In the genomic region with DNA sequence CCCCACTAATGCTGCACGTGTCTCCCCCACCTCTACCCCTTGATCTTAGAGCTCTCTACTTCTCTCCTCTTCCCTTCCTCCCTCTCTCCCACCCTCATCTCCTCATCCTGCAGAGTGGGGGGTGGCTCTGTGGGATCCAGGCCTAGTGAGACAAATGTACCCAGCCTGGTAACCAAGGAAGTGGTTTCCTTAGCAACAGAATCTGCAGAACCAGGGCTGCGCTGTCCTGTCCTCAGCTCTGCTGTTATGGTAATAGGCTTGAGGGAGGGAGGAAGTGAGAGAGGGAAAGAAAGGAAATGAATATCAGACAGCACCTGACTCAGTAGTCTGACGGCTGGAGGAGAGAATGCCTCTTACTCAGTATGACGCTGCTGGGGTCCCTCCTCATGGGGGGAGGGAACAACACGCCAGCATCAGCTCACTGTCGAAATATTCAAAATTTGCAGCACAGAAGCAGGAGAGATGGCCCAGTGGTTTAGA, we compare ENCODE assay signal across 9 mouse cellular contexts. TPM values are rescaled to one million over a fixed set of nuclear protein-coding genes. Genes with fewer than 3 reads are reported as not detected.
DNase-seq lines count a peak whose midpoint lies in the region; ATAC-seq lines count a peak whose summit lies in the region.
"Had no signal": no experiment of that assay in that cellular context is flagged by ENCODE, and none has a peak within 500 bp of the region (broad histone marks: within the 10 kb centered on the region; RNA-seq: fewer than 3 reads in every experiment).

No protein-coding gene starts in this region.

- 0 out of 2 replicates have a peak, but pooled peaks cover 3% of the 10 kb centered on the region for H3K27me3 ChIP-seq in heart, embryonic 16.5 days (ENCODE audit: control insufficient read depth, insufficient read depth, low read length)
- H3K27me3 ChIP-seq in forebrain, embryonic 11.5 days (ENCODE audit: control insufficient read depth, insufficient read depth, low read length) = no peaks in the 10 kb centered on the region
- H3K27me3 ChIP-seq in liver, embryonic 12.5 days (replicated peaks) = peaks cover 4% of the 10 kb centered on the region; the same call in 1 of the 2 replicates
- H3K27me3 ChIP-seq: limb, embryonic 13.5 days had no signal

- WGBS in heart, embryonic 16.5 days = 14% methylated on average over 6 of the region's 6 CpGs
- WGBS in forebrain, embryonic 11.5 days = 20% methylated on average over 6 of the region's 6 CpGs
- 9% methylated on average over 6 of the region's 6 CpGs for WGBS in liver, embryonic 12.5 days (ENCODE audit: insufficient replicate concordance)

- DNase-seq in heart, postnatal 25 days (ENCODE audit: low spot score) = no peak
- DNase-seq in forebrain, embryonic 11.5 days (ENCODE audit: low spot score) = no peak
- DNase-seq in layer of hippocampus, adult 8-10 months (ENCODE audit: low spot score in 2 of 2) = peak; percentile 85 to 90
- DNase-seq in ovary, postnatal 36 days (ENCODE audit: low spot score) = no peak
- DNase-seq in kidney, adult 8-10 months = no peak

- intact Hi-C loops in heart, postnatal 25 days (cut with DNase I) = no loop called here

- H3K27ac ChIP-seq in heart, embryonic 16.5 days (ENCODE audit: low read length) = no peak overlapping the region
- peak overlapping the region; percentile 48 for H3K27ac ChIP-seq in forebrain, embryonic 11.5 days (ENCODE audit: low read depth, low read length)
- no peak overlapping the region for H3K27ac ChIP-seq in liver, embryonic 12.5 days
- H3K27ac ChIP-seq: limb, embryonic 13.5 days had no signal

- peak; percentile 39; the same call in 1 of the 2 replicates for ATAC-seq in heart, embryonic 16.5 days (replicated peaks; ENCODE audit: extremely low read depth, insufficient read depth, low FRiP score)
- ATAC-seq in forebrain, embryonic 11.5 days (replicated peaks; ENCODE audit: low FRiP score) = peak; percentile 84
- ATAC-seq in monocyte, adult 5-6 weeks (replicated peaks; ENCODE audit: insufficient number of reproducible peaks, low FRiP score, low TSS enrichment, poor library complexity, severe bottlenecking) = peak; percentile 52
- ATAC-seq in liver, embryonic 12.5 days = no peak

- H3K4me1 ChIP-seq in heart, embryonic 16.5 days (ENCODE audit: control insufficient read depth, insufficient read depth, low read length) = no peaks in the 10 kb centered on the region
- peaks cover 5% of the 10 kb centered on the region; the same call in 1 of the 2 replicates for H3K4me1 ChIP-seq in forebrain, embryonic 11.5 days (replicated peaks; ENCODE audit: control insufficient read depth, insufficient read depth, low read length)
- no peaks in the 10 kb centered on the region for H3K4me1 ChIP-seq in liver, embryonic 12.5 days

- H3K4me3 ChIP-seq in heart, embryonic 16.5 days (ENCODE audit: low read length) = no peak overlapping the region
- no peak overlapping the region for H3K4me3 ChIP-seq in forebrain, embryonic 11.5 days (ENCODE audit: low read depth, low read length)
- no peak overlapping the region for H3K4me3 ChIP-seq in liver, embryonic 12.5 days
- H3K4me3 ChIP-seq: limb, embryonic 13.5 days had no signal

- no peaks in the 10 kb centered on the region for H3K9me3 ChIP-seq in heart, embryonic 16.5 days (replicated peaks; ENCODE audit: control insufficient read depth, low read length)
- H3K9me3 ChIP-seq in forebrain, embryonic 11.5 days (ENCODE audit: control insufficient read depth, low read length) = no peaks in the 10 kb centered on the region
- no peaks in the 10 kb centered on the region for H3K9me3 ChIP-seq in liver, embryonic 12.5 days (replicated peaks)
- H3K9me3 ChIP-seq: limb, embryonic 13.5 days had no signal

- no peaks in the 10 kb centered on the region for H3K36me3 ChIP-seq in heart, embryonic 16.5 days (ENCODE audit: control insufficient read depth, insufficient read depth)
- H3K36me3 ChIP-seq in forebrain, embryonic 11.5 days (ENCODE audit: control insufficient read depth, insufficient read depth, low read length) = no peaks in the 10 kb centered on the region
- no peaks in the 10 kb centered on the region for H3K36me3 ChIP-seq in liver, embryonic 12.5 days
- H3K36me3 ChIP-seq: limb, embryonic 13.5 days had no signal

- no peak overlapping the region for H3K9ac ChIP-seq in heart, embryonic 16.5 days (ENCODE audit: low read length)
- H3K9ac ChIP-seq in forebrain, embryonic 11.5 days (ENCODE audit: low read length) = no peak overlapping the region
- no peak overlapping the region for H3K9ac ChIP-seq in liver, embryonic 12.5 days
- H3K9ac ChIP-seq: limb, embryonic 13.5 days had no signal

- H3K4me2 ChIP-seq in heart, embryonic 16.5 days (ENCODE audit: low read depth, low read length) = no peak overlapping the region
- no peak overlapping the region for H3K4me2 ChIP-seq in forebrain, embryonic 11.5 days (ENCODE audit: low read depth, low read length, severe bottlenecking)
- H3K4me2 ChIP-seq in liver, embryonic 12.5 days = no peak overlapping the region
- H3K4me2 ChIP-seq: limb, embryonic 13.5 days had no signal

RNA-seq across cellular contexts. Expression of gene Cmklr1, which starts 58.4 kb away (rescaled TPM):
- polyA plus RNA-seq in heart, embryonic 16.5 days (2015; fragmentation: Nextera tagmentation; extraction: Ambion mirVana) = 3.1 and 3.4 TPM in 2 replicates
- total RNA-seq in heart, postnatal 25 days (2021) = 10 to 100 TPM; 23.6 to 29.9 TPM
- polyA plus RNA-seq in forebrain, embryonic 11.5 days (2014; fragmentation: Nextera tagmentation; extraction: Ambion mirVana) = 0.89 and 1.1 TPM in 2 replicates
- total RNA-seq in layer of hippocampus, adult 8-10 months (2022) = 10 to 100 TPM in 2 of 4 experiments, 1 to 10 TPM in 2; 5.1 to 23.1 (median 13.4) TPM
- 15.8 to 84.7 TPM (median 20.2 TPM) in 3 replicates for total RNA-seq in monocyte, adult 5-6 weeks (2017)
- polyA plus RNA-seq in liver, embryonic 12.5 days (2016; fragmentation: Nextera tagmentation; extraction: Ambion mirVana) = 1.7 and 1.9 TPM in 2 replicates

Comparison
In these comparisons a context has a peak if more than half of its experiments do, and no peak if none do; other contexts are left out.
1. DNase-seq: peak in layer of hippocampus, adult 8-10 months (2 of 2); none in heart, postnatal 25 days (single experiment), forebrain, embryonic 11.5 days (single experiment), ovary, postnatal 36 days (single experiment) and kidney, adult 8-10 months (0 of 2).